Mouse (Mus musculus): ENCODE measurements around the gene Cdhr4. TPM values are rescaled to one million over a fixed set of nuclear protein-coding genes. Genes with fewer than 3 reads are reported as not detected.

The Cdhr4 gene
- total RNA-seq (2023): 2.4 TPM

GRCm38 (mm10) chr9:107992197-107992596 is at the start of gene Cdhr4:
TSS of gene Cdhr4 (plus strand) at chr9:107992497.

GRCm38 (mm10) chr9:107949922-107950235 is 42.4 kb upstream of the Cdhr4 start, which contains the start of gene Traip:
TSS of gene Traip (plus strand) at chr9:107950136.

GRCm38 (mm10) chr9:107975399-107976386 is 16.6 kb upstream of the Cdhr4 start, which contains the start of gene Uba7:
TSS of gene Uba7 (plus strand) at chr9:107975505.

GRCm38 (mm10) chr9:107982681-107983346 is 9.5 kb upstream of the Cdhr4 start, which contains the start of gene Gm20661:
TSS of gene Gm20661 (plus strand) at chr9:107983058.

GRCm38 (mm10) chr9:107985131-107986119 is 6.9 kb upstream of the Cdhr4 start, which contains the start of gene Inka1:
TSS of gene Inka1 (minus strand) at chr9:107985879.

GRCm38 (mm10) chr9:107996049-107996448 is 3.8 kb downstream of the Cdhr4 start, which contains the start of gene Gm20662:
TSS of gene Gm20662 (plus strand) at chr9:107996349.

GRCm38 (mm10) chr9:108001922-108002770 is 9.8 kb downstream of the Cdhr4 start, which contains the start of gene Ip6k1:
TSS of gene Ip6k1 (plus strand) at chr9:108002501.

GRCm38 (mm10) chr9:108049016-108049455 is 56.7 kb downstream of the Cdhr4 start, which contains the start of gene Gmppb:
TSS of gene Gmppb (plus strand) at chr9:108049242.

Other genes with a start within 250 kb of the Cdhr4 start
- gene Rbm5, start 221.5 kb upstream of the Cdhr4 start, total RNA-seq (2023): 256 TPM
- 129 TPM for gene Rbm6, start 119.3 kb upstream of the Cdhr4 start, total RNA-seq (2023)
- gene Mon1a, start 104.3 kb upstream of the Cdhr4 start, total RNA-seq (2023): 16.2 TPM
- gene Mst1r, start 85.6 kb upstream of the Cdhr4 start, total RNA-seq (2023): 0.15 TPM
- not detected for gene Actl11, start 64.0 kb upstream of the Cdhr4 start, total RNA-seq (2023)
- not detected for gene Camkv, start 56.8 kb upstream of the Cdhr4 start, total RNA-seq (2023)
- 5.8 TPM for gene Traip, start 42.4 kb upstream of the Cdhr4 start, total RNA-seq (2023)
- gene Uba7, start 17.0 kb upstream of the Cdhr4 start, total RNA-seq (2023): 196 TPM
- 1.4 TPM for gene Gm20661, start 9.4 kb upstream of the Cdhr4 start, total RNA-seq (2023)
- gene Inka1, start 6.6 kb upstream of the Cdhr4 start, total RNA-seq (2023): not detected
- gene Gm20662, start 3.9 kb downstream of the Cdhr4 start, total RNA-seq (2023): 1.9 TPM
- gene Ip6k1, start 10.0 kb downstream of the Cdhr4 start, total RNA-seq (2023): 145 TPM
- gene Gmppb, start 56.7 kb downstream of the Cdhr4 start, total RNA-seq (2023): 21.2 TPM
- 7.0 TPM for gene Amigo3, start 60.7 kb downstream of the Cdhr4 start, total RNA-seq (2023)
- gene Mst1, start 87.9 kb downstream of the Cdhr4 start, total RNA-seq (2023): 0.52 TPM
- 181 TPM for gene Rnf123, start 90.8 kb downstream of the Cdhr4 start, total RNA-seq (2023)
- 111 TPM for gene Apeh, start 102.1 kb downstream of the Cdhr4 start, total RNA-seq (2023)
- gene Bsn, start 197.9 kb downstream of the Cdhr4 start, total RNA-seq (2023): 0.64 TPM